Mouse (Mus musculus) thymus, postnatal 4 days (tissue): ENCODE data around the gene Zpr1.

Source experiments
- DNase-seq: peaks from one replicate; pipeline ENCODE4 v3.0.0; 2021

Zpr1 gene

GRCm38 (mm10) chr9:46329801-46330585, 57.1 kb downstream of the Zpr1 start:
- DNase-seq: no peak

GRCm38 (mm10) chr9:46330586-46330895, 57.7 kb downstream of the Zpr1 start:
- DNase-seq: no peak

- DNase-seq: no peak
Observed at GRCm38 (mm10) chr9:46331301-46331700, 58.4 kb downstream of the Zpr1 start.
